In genomic region chr9:103525041-103525537, GRCm38 (mm10) we compare ENCODE assay signal across 8 mouse cellular contexts. TPM values are rescaled to one million over a fixed set of nuclear protein-coding genes. Genes with fewer than 3 reads are reported as not detected.
A peak's percentile ranks its signal among the peaks of the same experiment; 100 is the strongest.
DNase-seq lines count a peak whose midpoint lies in the region; ATAC-seq lines count a peak whose summit lies in the region.

No protein-coding gene starts in this region.

- H3K36me3 ChIP-seq in lung, embryonic 15.5 days = no peaks in the 10 kb centered on the region
- H3K36me3 ChIP-seq in forebrain, embryonic 16.5 days (ENCODE audit: control insufficient read depth, insufficient read depth) = no peaks in the 10 kb centered on the region
- H3K36me3 ChIP-seq in limb, embryonic 12.5 days = no peaks in the 10 kb centered on the region
- no peaks in the 10 kb centered on the region for H3K36me3 ChIP-seq in stomach, embryonic 15.5 days

- no peak overlapping the region for H3K9ac ChIP-seq in lung, embryonic 15.5 days
- H3K9ac ChIP-seq in forebrain, embryonic 16.5 days (replicated peaks; ENCODE audit: low read depth, low read length) = no peak overlapping the region
- H3K9ac ChIP-seq in limb, embryonic 12.5 days (replicated peaks) = no peak overlapping the region
- no peak overlapping the region for H3K9ac ChIP-seq in stomach, embryonic 15.5 days

- ATAC-seq in lung, embryonic 15.5 days (ENCODE audit: borderline replicate concordance, extremely low read depth, low FRiP score, low TSS enrichment) = peak; percentile 55; the same call in 1 of the 2 replicates
- ATAC-seq in forebrain, embryonic 16.5 days = peak; percentile 60
- peak; percentile 52 for ATAC-seq in limb, embryonic 12.5 days (ENCODE audit: insufficient number of reproducible peaks, insufficient read depth, low FRiP score, low TSS enrichment, low read depth)
- ATAC-seq in stomach, embryonic 15.5 days (ENCODE audit: insufficient read depth, low FRiP score, low read depth) = 0 out of 2 replicates have a peak, but pooled peaks have one; percentile 14

- H3K27me3 ChIP-seq in lung, embryonic 15.5 days = no peaks in the 10 kb centered on the region
- no peaks in the 10 kb centered on the region for H3K27me3 ChIP-seq in forebrain, embryonic 16.5 days (replicated peaks; ENCODE audit: control insufficient read depth, insufficient read depth, low read length)
- H3K27me3 ChIP-seq in limb, embryonic 12.5 days = peaks cover 3% of the 10 kb centered on the region; the same call in 1 of the 2 replicates
- H3K27me3 ChIP-seq in stomach, embryonic 15.5 days (replicated peaks) = no peaks in the 10 kb centered on the region

- H3K9me3 ChIP-seq in lung, embryonic 15.5 days = no peaks in the 10 kb centered on the region
- peaks cover 2% of the 10 kb centered on the region; the same call in 1 of the 2 replicates for H3K9me3 ChIP-seq in forebrain, embryonic 16.5 days (ENCODE audit: control insufficient read depth, low read length)
- peaks cover 2% of the 10 kb centered on the region; the same call in 1 of the 2 replicates for H3K9me3 ChIP-seq in limb, embryonic 12.5 days
- no peaks in the 10 kb centered on the region for H3K9me3 ChIP-seq in stomach, embryonic 15.5 days

- H3K4me3 ChIP-seq in lung, embryonic 15.5 days = no peak overlapping the region
- H3K4me3 ChIP-seq in forebrain, embryonic 16.5 days (replicated peaks; ENCODE audit: low read length) = no peak overlapping the region
- no peak overlapping the region for H3K4me3 ChIP-seq in limb, embryonic 12.5 days (replicated peaks)
- no peak overlapping the region for H3K4me3 ChIP-seq in stomach, embryonic 15.5 days (replicated peaks)

- H3K27ac ChIP-seq in lung, embryonic 15.5 days = no peak overlapping the region
- peak overlapping the region; percentile 93 for H3K27ac ChIP-seq in forebrain, embryonic 16.5 days (ENCODE audit: low read length)
- H3K27ac ChIP-seq in limb, embryonic 12.5 days = 0 out of 2 replicates have a peak overlapping the region, but pooled peaks have one; percentile 5
- H3K27ac ChIP-seq in stomach, embryonic 15.5 days = no peak overlapping the region

- no peak overlapping the region for H3K4me2 ChIP-seq in lung, embryonic 15.5 days
- H3K4me2 ChIP-seq in forebrain, embryonic 16.5 days (ENCODE audit: low read length) = 0 out of 2 replicates have a peak overlapping the region, but pooled peaks have one; percentile 8
- H3K4me2 ChIP-seq in limb, embryonic 12.5 days = peak overlapping the region; percentile 17; the same call in 1 of the 2 replicates
- H3K4me2 ChIP-seq in stomach, embryonic 15.5 days = no peak overlapping the region

- peaks cover 9% of the 10 kb centered on the region; the same call in 1 of the 2 replicates for H3K4me1 ChIP-seq in lung, embryonic 15.5 days
- H3K4me1 ChIP-seq in forebrain, embryonic 16.5 days (replicated peaks; ENCODE audit: control insufficient read depth, insufficient read depth, low read length) = peaks cover 37% of the 10 kb centered on the region
- H3K4me1 ChIP-seq in limb, embryonic 12.5 days (replicated peaks) = peaks cover 29% of the 10 kb centered on the region
- peaks cover 6% of the 10 kb centered on the region for H3K4me1 ChIP-seq in stomach, embryonic 15.5 days

- WGBS in lung, embryonic 15.5 days = 16% methylated on average over 10 of the region's 10 CpGs
- 10% methylated on average over 10 of the region's 10 CpGs for WGBS in forebrain, embryonic 16.5 days
- WGBS in limb, embryonic 12.5 days = 18% methylated on average over 10 of the region's 10 CpGs
- WGBS in stomach, embryonic 15.5 days = 22% methylated on average over 10 of the region's 10 CpGs

- DNase-seq in lung, adult 18-20 months = no peak
- DNase-seq in testis, postnatal 14 days (ENCODE audit: low spot score) = no peak
- no peak for DNase-seq in spleen, postnatal 14 days (ENCODE audit: low spot score in 2 of 2)
- no peak for DNase-seq in adrenal gland, postnatal 36 days

RNA-seq across cellular contexts. Expression of gene Bfsp2, which starts 44.9 kb away (rescaled TPM):
- 0.64 TPM in 1 of 2 replicates, not detected in the other for polyA plus RNA-seq in lung, embryonic 15.5 days (2015; fragmentation: Nextera tagmentation; extraction: Ambion mirVana)
- 0.90 and 1.1 TPM in 2 replicates for polyA plus RNA-seq in forebrain, embryonic 16.5 days (2015; fragmentation: Nextera tagmentation; extraction: Ambion mirVana)
- polyA plus RNA-seq in limb, embryonic 12.5 days (2016; fragmentation: Nextera tagmentation; extraction: Ambion mirVana) = 1.2 and 1.5 TPM in 2 replicates
- polyA plus RNA-seq in stomach, embryonic 15.5 days (2015; fragmentation: Nextera tagmentation; extraction: Ambion mirVana) = 0.53 and 0.71 TPM in 2 replicates
- total RNA-seq in adrenal gland, postnatal 36 days (2021) = not detected

Comparison
In these comparisons a context has a peak if more than half of its experiments do, and no peak if none do; other contexts are left out.
1. H3K27ac ChIP-seq: peak in forebrain, embryonic 16.5 days (single experiment) and limb, embryonic 12.5 days (single experiment); none in lung, embryonic 15.5 days (single experiment) and stomach, embryonic 15.5 days (single experiment).
2. H3K4me2 ChIP-seq: peak in forebrain, embryonic 16.5 days (single experiment) and limb, embryonic 12.5 days (single experiment); none in lung, embryonic 15.5 days (single experiment) and stomach, embryonic 15.5 days (single experiment).
3. Peak in every context shown above with its lines, with median percentiles within 50 percentile points of each other: ATAC-seq.